Mouse (Mus musculus): ENCODE measurements around the gene Rs1. TPM values are rescaled to one million over a fixed set of nuclear protein-coding genes. Genes with fewer than 3 reads are reported as not detected.
A peak's percentile ranks its signal among the peaks of the same experiment; 100 is the strongest.
"Not testable (repeated sequence)": the region's sequence is repeated elsewhere in the genome, so short reads cannot be mapped to it uniquely, and the experiment has no call there.

The Rs1 gene
- total RNA-seq (2021), result not detected
- long read RNA-seq, experiment 1, result 0 reads
- long read RNA-seq, experiment 2, result 0 reads

GRCm38 (mm10) chrX:160767713-160768112 lies at the start of gene Rs1:
Gene Rs1 (plus strand): TSS chrX:160768013.
- DNase-seq (ENCODE audit: low spot score in 2 of 2), result no peak

DNA sequence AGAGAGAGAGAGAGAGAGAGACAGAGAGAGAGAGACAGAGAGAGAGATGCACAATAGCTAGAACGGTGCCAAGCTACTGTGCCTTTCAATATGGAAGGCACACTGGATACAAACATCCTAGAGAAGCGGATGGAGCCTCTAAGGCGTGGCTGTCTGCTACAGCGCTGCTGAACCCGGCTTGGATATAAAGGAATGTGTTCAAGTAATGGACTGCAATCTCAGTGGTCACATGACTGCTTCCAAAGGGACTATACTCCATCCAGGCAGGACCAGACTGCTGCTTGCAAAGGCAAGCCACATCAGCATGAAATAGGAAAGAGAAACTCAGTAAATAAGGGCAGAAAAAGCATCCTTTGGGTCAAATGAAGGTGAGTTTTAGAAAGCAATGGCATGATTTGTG lies 32.2 kb upstream of the Rs1 start, which contains the start of gene Ppef1:
Gene Ppef1 (minus strand): TSS at position 116 of the 400 bp plus-strand sequence.
- DNase-seq (ENCODE audit: low spot score in 2 of 2), result no peak

- DNase-seq (ENCODE audit: low spot score in 2 of 2), result no peak
Observed at GRCm38 (mm10) chrX:160745399-160745798, 22.4 kb upstream of the Rs1 start.

DNA sequence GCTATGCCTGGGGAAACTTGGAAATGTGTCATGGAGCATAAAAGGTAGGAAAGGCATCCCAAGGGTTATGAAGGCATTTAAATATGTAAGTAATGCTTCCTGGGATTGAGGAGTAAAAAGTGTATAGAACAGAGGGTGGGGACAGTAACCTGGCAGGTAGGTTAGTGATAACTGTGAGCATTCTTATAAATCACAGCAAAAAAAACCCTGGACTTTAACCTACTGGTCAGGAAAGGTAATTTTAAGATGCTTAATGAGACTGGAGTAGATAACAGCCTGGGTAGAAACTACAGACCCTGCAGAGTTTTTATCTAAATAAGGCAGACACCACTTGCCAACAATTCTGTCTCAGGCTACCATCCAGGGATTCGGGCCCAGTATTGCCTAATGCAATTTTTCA lies 19.2 kb upstream of the Rs1 start:
- no peak for DNase-seq (ENCODE audit: low spot score in 2 of 2)

DNA sequence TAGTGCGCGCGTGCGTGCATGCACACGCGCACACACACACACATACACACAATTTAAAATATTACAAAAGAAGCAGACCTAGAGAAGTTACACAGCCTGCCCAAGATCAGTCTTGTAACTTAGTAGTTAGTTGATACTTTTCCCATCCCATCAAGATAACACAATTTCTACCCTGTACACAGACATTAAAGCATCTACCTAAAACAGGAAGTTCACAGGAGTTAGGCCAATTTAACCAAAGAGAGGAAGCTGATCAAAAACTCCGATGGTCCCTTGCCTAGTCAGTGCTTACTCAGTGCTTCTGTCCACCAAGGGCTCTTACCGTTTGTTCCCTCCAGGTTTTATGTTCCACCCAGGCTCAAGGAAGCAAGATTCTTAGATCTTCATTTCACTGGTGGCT lies 17.0 kb upstream of the Rs1 start:
- DNase-seq (ENCODE audit: low spot score in 2 of 2), result no peak

GRCm38 (mm10) chrX:160765389-160766232 lies 2.2 kb upstream of the Rs1 start:
- DNase-seq (ENCODE audit: low spot score in 2 of 2), result peak; percentile 92 to 94

- DNase-seq (ENCODE audit: low spot score in 2 of 2), result no peak
Observed at GRCm38 (mm10) chrX:160766233-160766616, 1.6 kb upstream of the Rs1 start.

DNA sequence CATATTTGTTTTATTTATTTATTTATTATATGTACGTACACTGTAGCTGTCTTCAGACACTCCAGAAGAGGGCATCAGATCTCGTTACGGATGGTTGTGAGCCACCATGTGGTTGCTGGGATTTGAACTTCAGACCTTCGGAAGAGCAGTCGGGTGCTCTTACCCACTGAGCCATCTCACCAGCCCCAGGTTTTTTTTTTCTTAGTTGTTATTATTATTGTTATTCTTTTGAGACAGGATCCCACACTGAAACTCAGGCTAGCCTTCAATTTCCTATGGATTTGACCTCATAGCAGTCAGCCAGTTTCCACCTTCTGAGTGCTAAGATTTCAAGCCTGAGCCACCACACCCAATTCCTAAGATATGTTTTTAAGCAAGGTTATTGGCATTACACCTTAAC lies 1.8 kb downstream of the Rs1 start:
- DNase-seq (ENCODE audit: low spot score in 2 of 2), result not testable (repeated sequence)

GRCm38 (mm10) chrX:160773033-160773432 lies 5.2 kb downstream of the Rs1 start:
- DNase-seq (ENCODE audit: low spot score in 2 of 2), result peak in 1 of 2 experiments; percentile 46

DNA sequence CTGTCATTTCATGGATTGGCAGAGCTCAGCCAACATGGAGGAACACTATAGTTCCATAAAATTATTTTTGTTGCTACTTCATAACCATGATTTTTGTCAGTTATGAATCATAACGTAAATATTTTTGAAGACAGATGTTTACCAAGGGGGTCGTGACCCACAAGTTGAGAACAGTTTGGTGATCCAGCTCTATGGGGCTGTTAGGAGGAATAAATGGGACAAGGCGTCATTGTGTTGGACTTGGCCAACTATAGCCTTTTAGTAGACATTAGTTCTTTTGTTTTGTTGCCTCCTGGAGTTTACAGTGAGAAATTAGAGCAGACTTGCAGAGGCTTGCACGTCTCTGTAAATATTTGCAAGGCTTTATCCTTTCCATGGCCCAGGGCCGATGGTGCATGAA lies 14.5 kb downstream of the Rs1 start:
- DNase-seq (ENCODE audit: low spot score in 2 of 2), result no peak

DNA sequence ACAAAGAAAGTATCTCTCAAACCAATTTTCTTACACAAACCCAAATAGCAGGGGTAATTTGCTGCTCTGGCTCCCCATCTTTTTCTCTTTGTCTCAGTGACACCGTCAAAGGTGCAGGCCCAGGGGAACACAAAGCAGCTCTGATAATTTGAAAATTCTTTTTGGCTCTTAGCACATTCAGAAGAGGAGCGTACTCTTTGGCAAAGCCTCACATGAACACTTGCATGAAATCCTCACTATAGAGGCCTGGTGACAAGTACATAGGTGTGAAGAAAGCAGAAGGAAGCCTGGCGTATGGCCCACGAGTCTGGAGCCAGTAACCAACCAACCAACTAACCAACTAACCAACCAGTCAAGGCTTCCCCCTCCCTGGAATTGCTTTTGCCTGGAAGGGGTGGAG lies 27.1 kb downstream of the Rs1 start:
- DNase-seq (ENCODE audit: low spot score in 2 of 2), result no peak

DNA sequence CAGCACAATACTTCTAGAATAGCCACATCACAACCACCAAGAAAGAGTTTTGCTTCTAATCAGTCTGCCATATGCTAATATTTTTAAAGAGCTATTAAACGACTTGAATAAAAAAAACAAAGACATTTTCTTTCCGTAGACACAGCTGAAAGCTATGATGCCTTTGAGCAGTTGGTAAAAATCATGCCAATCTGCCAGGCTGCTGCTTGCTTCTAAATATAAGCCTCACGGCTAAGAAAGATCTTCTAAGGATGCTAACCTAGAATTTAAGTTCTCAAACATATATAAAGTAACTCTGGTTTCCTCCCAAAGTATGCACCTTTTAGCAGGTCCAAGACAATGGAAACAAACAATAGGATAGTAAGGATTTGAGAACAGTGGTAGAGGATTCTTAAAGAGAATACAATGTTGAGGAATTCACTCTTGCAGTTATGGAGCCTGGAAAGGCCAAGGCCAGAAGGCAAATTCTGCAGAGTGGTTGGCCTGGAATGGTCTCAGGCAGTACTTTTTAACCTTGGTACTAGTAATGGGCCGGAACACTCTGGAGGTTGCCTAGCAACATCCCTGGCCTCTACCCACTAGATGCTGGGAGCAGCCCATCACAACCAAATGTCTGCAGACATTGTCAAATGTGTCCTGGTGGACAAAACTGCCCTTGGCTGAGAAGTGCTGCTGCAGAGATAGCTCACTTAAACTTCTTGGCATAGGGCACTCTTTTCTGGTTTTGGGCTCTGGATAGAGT lies 36.8 kb downstream of the Rs1 start:
- peak in 1 of 2 experiments; percentile 18 for DNase-seq (ENCODE audit: low spot score in 2 of 2)

DNA sequence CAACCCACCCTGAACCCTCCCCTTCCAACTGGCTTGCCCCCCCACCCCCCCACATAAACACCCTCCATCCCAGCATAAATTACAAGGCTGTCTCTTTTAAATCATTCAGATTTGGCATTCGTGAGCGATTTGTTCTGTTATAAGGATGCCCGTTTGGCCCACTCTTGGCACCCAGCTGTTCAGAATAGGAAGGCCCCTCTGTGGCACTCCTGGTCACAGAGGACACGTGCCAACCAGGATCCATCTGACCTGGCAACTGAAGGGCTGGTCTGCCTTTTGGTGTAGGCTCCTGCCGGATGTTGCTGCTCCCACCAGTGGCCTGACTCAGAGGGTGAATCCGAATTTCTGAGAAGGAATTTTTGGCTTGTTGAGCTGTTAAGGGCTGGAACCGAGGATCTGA lies 40.4 kb downstream of the Rs1 start:
- no peak for DNase-seq (ENCODE audit: low spot score in 2 of 2)

Other genes starting within 250 kb of the Rs1 start
- gene Ppef1, start 32.2 kb upstream of the Rs1 start, total RNA-seq (2021), result 1 to 10 TPM in 1 of 2 experiments, under 1 TPM in 1; 0.81 to 1.7 TPM
- 1 to 10 TPM in 1 of 2 experiments, under 1 TPM in 1; 0.94 to 2.6 TPM for gene Gja6, start 139.0 kb downstream of the Rs1 start, total RNA-seq (2021)
- gene Cdkl5, start 226.7 kb downstream of the Rs1 start, total RNA-seq (2021), result 100 to 1,000 TPM; 105 to 111 TPM

All from layer of hippocampus, postnatal 14 days (tissue).